Mouse (Mus musculus) heart, postnatal 0 days (tissue): Measurements from ENCODE around the gene Hbb-y. TPM values are rescaled to one million over a fixed set of nuclear protein-coding genes. Genes with fewer than 3 reads are reported as not detected.
A peak's percentile ranks its signal among the peaks of the same experiment; 100 is the strongest.

Experiments used
- ATAC-seq: fragments of 200-750 bp; cut with Nextera tagmentation; 2 replicates; pipeline ENCODE4 v1.8.0; 2017; ENCODE audit warnings: low read depth, moderate number of reproducible peaks, moderate library complexity; ENCODE audit not compliant: insufficient read depth
- DNase-seq: peaks from one replicate; pipeline ENCODE4 v3.0.0-alpha.2; 2016; ENCODE audit warnings: low spot score
- H3K27ac ChIP-seq: fragments of 300-500 bp; sonication (generic); 2 replicates; pipeline ENCODE4 v1.5.1; 2014; ENCODE audit warnings: low read depth, mild to moderate bottlenecking
- H3K27me3 ChIP-seq: fragments of 300-500 bp; sonication (generic); 2 replicates; pipeline ENCODE4 v1.6.1; 2014; ENCODE audit warnings: low read length, mixed read lengths; ENCODE audit not compliant: control insufficient read depth, insufficient read depth
- H3K36me3 ChIP-seq: fragments of 300-500 bp; sonication (generic); replicated peaks from 2 replicates; pipeline ENCODE4 v1.6.1; 2014; ENCODE audit warnings: low read length, mixed read lengths; ENCODE audit not compliant: control insufficient read depth, insufficient read depth
- H3K4me1 ChIP-seq: fragments of 300-500 bp; sonication (generic); 2 replicates; pipeline ENCODE4 v1.6.1; 2014; ENCODE audit warnings: antibody characterized with exemption; ENCODE audit not compliant: control insufficient read depth, insufficient read depth
- H3K4me2 ChIP-seq: fragments of 300-500 bp; sonication (generic); 2 replicates; pipeline ENCODE4 v1.6.1; 2014; ENCODE audit warnings: low read depth, mild to moderate bottlenecking, low read length, moderate library complexity
- H3K4me3 ChIP-seq: fragments of 300-500 bp; sonication (generic); 2 replicates; pipeline ENCODE4 v1.5.1; 2014; ENCODE audit warnings: low read depth, low read length
- H3K9ac ChIP-seq: fragments of 300-500 bp; sonication (generic); replicated peaks from 2 replicates; pipeline ENCODE4 v1.6.1; 2014; ENCODE audit warnings: low read depth, low read length, mixed read lengths
- H3K9me3 ChIP-seq: fragments of 300-500 bp; sonication (generic); replicated peaks from 2 replicates; pipeline ENCODE4 v1.6.1; 2016; ENCODE audit warnings: low read length; ENCODE audit not compliant: control insufficient read depth
- CTCF ChIP-seq: IDR thresholded peaks from 2 replicates; pipeline ENCODE4 v1.5.1; 2016; ENCODE audit warnings: antibody characterized with exemption, control low read depth, low read depth
- EP300 ChIP-seq: IDR thresholded peaks from 2 replicates; pipeline ENCODE4 v1.6.1; 2016; ENCODE audit warnings: antibody characterized with exemption, low read depth
- WGBS: fragments of 180-500 bp; shearing (Covaris S2); extraction: QIAGEN DNeasy Blood & Tissue Kit; methylation state at CpG from one replicate; pipeline ENCODE4 v1.1.7; 2014; 5-methylcytosine and 5-hydroxymethylcytosine counted together
- polyA plus RNA-seq: library from polyadenylated mRNA; unstranded; fragments of >200 nt; fragmentation: Nextera tagmentation; extraction: Ambion mirVana; gene quantifications from 2 replicates; pipeline ENCODE4 v1.2.1, GENCODE M21; 2015
- total RNA-seq: library from RNA; depleted of rRNA; stranded (reverse); fragments of >200 nt; gene quantifications from 2 replicates; pipeline ENCODE4 v1.2.3, GENCODE M21; 2014; ENCODE audit warnings: low replicate concordance

The Hbb-y gene
- total and polyA plus RNA-seq, 2 experiments from 2014 or later = 0.80 to 2.7 TPM

- ATAC-seq = no peak
- no peak overlapping the region for H3K4me3 ChIP-seq
- H3K36me3 ChIP-seq = no peaks in the 10 kb centered on the region
- H3K9ac ChIP-seq = no peak overlapping the region
- no peaks in the 10 kb centered on the region for H3K9me3 ChIP-seq
- no peak for TF ChIP-seq EP300
- TF ChIP-seq CTCF = no peak
- no peaks in the 10 kb centered on the region for H3K27me3 ChIP-seq
- H3K4me2 ChIP-seq = no peak overlapping the region
- H3K4me1 ChIP-seq = peaks cover 5% of the 10 kb centered on the region; the same call in 1 of the 2 replicates
- H3K27ac ChIP-seq = no peak overlapping the region
- DNase-seq = no peak
These were observed 17.7 kb upstream of the Hbb-y start for GRCm38 (mm10) chr7:103870667-103871066.

- no peak for ATAC-seq
- no peak overlapping the region for H3K4me3 ChIP-seq
- H3K4me1 ChIP-seq = peaks cover 4% of the 10 kb centered on the region; the same call in 1 of the 2 replicates
- H3K36me3 ChIP-seq = no peaks in the 10 kb centered on the region
- H3K4me2 ChIP-seq = no peak overlapping the region
- no peak overlapping the region for H3K27ac ChIP-seq
- no peak for TF ChIP-seq CTCF
- no peak for TF ChIP-seq EP300
- H3K9me3 ChIP-seq = no peaks in the 10 kb centered on the region
- no peaks in the 10 kb centered on the region for H3K27me3 ChIP-seq
- DNase-seq = no peak
- no peak overlapping the region for H3K9ac ChIP-seq
These were observed 12.7 kb upstream of the Hbb-y start for GRCm38 (mm10) chr7:103865716-103866115.

GRCm38 (mm10) chr7:103861531-103861930 is 8.5 kb upstream of the Hbb-y start:
- Histone ChIP-seq H3K27ac (no peak overlapping the region), H3K27me3 (no peaks in the 10 kb centered on the region), H3K4me3 (no peak overlapping the region), H3K4me1 (no peaks in the 10 kb centered on the region), H3K36me3 (no peaks in the 10 kb centered on the region), H3K9ac (no peak overlapping the region), H3K9me3 (no peaks in the 10 kb centered on the region), H3K4me2 (no peak overlapping the region)
- ATAC-seq (no peak), DNase-seq (no peak)
- WGBS = 83% methylated on average over 3 of the region's 3 CpGs
- no peak for TF ChIP-seq CTCF
- TF ChIP-seq EP300 = no peak

GRCm38 (mm10) chr7:103860855-103861254 is 7.8 kb upstream of the Hbb-y start:
- Histone ChIP-seq H3K4me2 (no peak overlapping the region), H3K9me3 (no peaks in the 10 kb centered on the region), H3K27ac (no peak overlapping the region), H3K4me1 (no peaks in the 10 kb centered on the region), H3K36me3 (no peaks in the 10 kb centered on the region), H3K9ac (no peak overlapping the region), H3K27me3 (no peaks in the 10 kb centered on the region), H3K4me3 (no peak overlapping the region)
- peak; percentile 42 for DNase-seq
- WGBS = 42% methylated on average over 1 of the region's 1 CpGs
- TF ChIP-seq CTCF (no peak), EP300 (no peak)
- peak; percentile 78 for ATAC-seq

- DNase-seq = no peak
- Histone ChIP-seq H3K27me3 (no peaks in the 10 kb centered on the region), H3K9me3 (no peaks in the 10 kb centered on the region), H3K4me1 (no peaks in the 10 kb centered on the region), H3K4me2 (no peak overlapping the region), H3K27ac (no peak overlapping the region), H3K36me3 (no peaks in the 10 kb centered on the region), H3K9ac (no peak overlapping the region), H3K4me3 (no peak overlapping the region)
- TF ChIP-seq EP300 (no peak), CTCF (no peak)
- ATAC-seq = no peak
- WGBS = 8% methylated on average over 2 of the region's 2 CpGs
These were observed 6.1 kb upstream of the Hbb-y start for GRCm38 (mm10) chr7:103859076-103859475.

GRCm38 (mm10) chr7:103854669-103855068 is 1.7 kb upstream of the Hbb-y start:
- Histone ChIP-seq H3K36me3 (no peaks in the 10 kb centered on the region), H3K9me3 (no peaks in the 10 kb centered on the region), H3K27me3 (no peaks in the 10 kb centered on the region), H3K27ac (no peak overlapping the region), H3K4me1 (no peaks in the 10 kb centered on the region), H3K9ac (no peak overlapping the region), H3K4me3 (no peak overlapping the region), H3K4me2 (no peak overlapping the region)
- ATAC-seq (no peak), DNase-seq (no peak)
- no peak for TF ChIP-seq EP300
- TF ChIP-seq CTCF = no peak
- WGBS = 65% methylated on average over 1 of the region's 1 CpGs
